Mouse (Mus musculus) gastrocnemius, adult 8-10 months (tissue): ENCODE measurements around the gene Gm4353. TPM values are rescaled to one million over a fixed set of nuclear protein-coding genes. Genes with fewer than 3 reads are reported as not detected.
"Not testable (repeated sequence)": the region's sequence is repeated elsewhere in the genome, so short reads cannot be mapped to it uniquely, and the experiment has no call there.

Experiments
- DNase-seq, 2 experiments: peaks; one replicate each; pipeline ENCODE4 v3.0.0; 2022; ENCODE audit warnings: low spot score in 2 of 2
- total RNA-seq, 4 experiments: library from RNA; stranded (reverse); gene quantifications; 2 replicates each; pipeline ENCODE4 v1.2.4; 2022

Gm4353 gene
- 1 to 10 TPM; 1.4 to 1.8 (median 1.5) TPM for total RNA-seq

- DNase-seq = not testable (repeated sequence)
These were observed at the start of gene Gm4353 for GRCm38 (mm10) chr7:116084366-116084765. Gm4353 (minus strand) TSS chr7:116084635.

- DNase-seq = peak; percentile 50 to 59
These were observed 47.6 kb upstream of the Gm4353 start for GRCm38 (mm10) chr7:116132078-116132477.

GRCm38 (mm10) chr7:116131390-116131789 lies 47.0 kb upstream of the Gm4353 start:
- no peak for DNase-seq

- DNase-seq = no peak
These were observed 44.9 kb upstream of the Gm4353 start for GRCm38 (mm10) chr7:116129374-116129773.

GRCm38 (mm10) chr7:116128286-116128685 lies 43.9 kb upstream of the Gm4353 start:
- DNase-seq = no peak

GRCm38 (mm10) chr7:116127052-116127451 lies 42.6 kb upstream of the Gm4353 start:
- no peak for DNase-seq

- no peak for DNase-seq
These were observed 41.2 kb upstream of the Gm4353 start for GRCm38 (mm10) chr7:116125671-116126070.

- DNase-seq = no peak
These were observed 39.6 kb upstream of the Gm4353 start for GRCm38 (mm10) chr7:116124057-116124456.

GRCm38 (mm10) chr7:116123597-116123985 lies 39.2 kb upstream of the Gm4353 start:
- no peak for DNase-seq

- no peak for DNase-seq
These were observed 38.7 kb upstream of the Gm4353 start for GRCm38 (mm10) chr7:116122981-116123596.

GRCm38 (mm10) chr7:116121202-116121601 lies 36.8 kb upstream of the Gm4353 start:
- no peak for DNase-seq

GRCm38 (mm10) chr7:116120737-116121136 lies 36.3 kb upstream of the Gm4353 start:
- DNase-seq = no peak

- DNase-seq = no peak
These were observed 34.9 kb upstream of the Gm4353 start for GRCm38 (mm10) chr7:116119306-116119857.

GRCm38 (mm10) chr7:116115991-116116390 lies 31.6 kb upstream of the Gm4353 start:
- no peak for DNase-seq

GRCm38 (mm10) chr7:116115216-116115930 lies 30.9 kb upstream of the Gm4353 start:
- DNase-seq = no peak

- no peak for DNase-seq
These were observed 27.1 kb upstream of the Gm4353 start for GRCm38 (mm10) chr7:116111546-116111945.

GRCm38 (mm10) chr7:116110661-116111060 lies 26.2 kb upstream of the Gm4353 start:
- DNase-seq = no peak

- DNase-seq = no peak
These were observed 18.7 kb upstream of the Gm4353 start for GRCm38 (mm10) chr7:116103091-116103490.

- no peak for DNase-seq
These were observed 15.6 kb upstream of the Gm4353 start for GRCm38 (mm10) chr7:116099952-116100528.

- DNase-seq = no peak
These were observed 9.0 kb upstream of the Gm4353 start for GRCm38 (mm10) chr7:116093466-116093850.

- peak; percentile 90 for DNase-seq
These were observed 8.5 kb upstream of the Gm4353 start for GRCm38 (mm10) chr7:116092710-116093465.

GRCm38 (mm10) chr7:116060739-116061138 lies 23.7 kb downstream of the Gm4353 start:
- DNase-seq = no peak
